Mouse (Mus musculus): Measurements from ENCODE around the gene Fscn1. TPM values are rescaled to one million over a fixed set of nuclear protein-coding genes. Genes with fewer than 3 reads are reported as not detected.

The Fscn1 gene
- total RNA-seq, 2 experiments from 2014 or later, result 26.5 to 37.6 TPM

DNA sequence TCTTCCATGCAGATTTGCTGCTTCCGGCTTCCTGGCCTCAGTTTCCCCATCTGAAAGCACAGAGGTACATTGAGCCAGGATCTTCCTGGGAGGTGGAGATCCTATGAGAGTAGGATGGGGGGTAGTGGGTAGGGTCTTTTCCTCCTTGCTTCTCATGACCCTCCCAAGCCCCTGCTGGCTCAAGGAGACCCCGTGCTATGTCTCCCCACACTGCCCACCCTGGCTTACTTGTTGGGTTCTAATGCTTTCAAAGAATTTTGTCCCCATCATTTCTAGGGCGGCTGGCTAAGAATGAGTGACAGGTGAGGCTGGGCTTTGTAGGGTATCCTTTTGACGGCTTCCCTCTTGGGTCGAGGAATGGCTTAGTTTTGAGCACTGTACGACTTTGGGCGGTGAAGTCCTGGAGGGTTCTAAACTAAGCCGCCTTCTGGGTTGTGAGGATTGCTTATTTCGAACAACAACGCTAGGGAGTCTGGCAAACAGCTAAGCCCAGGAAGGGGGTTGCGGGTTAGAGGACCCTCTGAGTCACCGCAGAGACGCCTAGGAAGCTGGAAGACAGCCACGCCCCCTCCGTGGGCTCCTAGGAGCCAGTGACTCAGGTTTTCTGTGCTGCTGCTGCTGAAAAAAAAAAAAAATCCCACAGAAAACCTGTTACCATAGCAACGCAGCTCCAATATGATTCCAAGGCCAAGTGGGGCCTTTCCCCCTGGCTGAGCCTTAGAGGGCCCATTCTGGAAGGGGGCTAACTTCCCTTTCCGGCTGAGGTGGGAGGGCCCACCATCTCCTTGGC, 3.8 kb downstream of the Fscn1 start:
- intact Hi-C loops (cut with DNase I), result no loop called here
- no peak for DNase-seq

DNA sequence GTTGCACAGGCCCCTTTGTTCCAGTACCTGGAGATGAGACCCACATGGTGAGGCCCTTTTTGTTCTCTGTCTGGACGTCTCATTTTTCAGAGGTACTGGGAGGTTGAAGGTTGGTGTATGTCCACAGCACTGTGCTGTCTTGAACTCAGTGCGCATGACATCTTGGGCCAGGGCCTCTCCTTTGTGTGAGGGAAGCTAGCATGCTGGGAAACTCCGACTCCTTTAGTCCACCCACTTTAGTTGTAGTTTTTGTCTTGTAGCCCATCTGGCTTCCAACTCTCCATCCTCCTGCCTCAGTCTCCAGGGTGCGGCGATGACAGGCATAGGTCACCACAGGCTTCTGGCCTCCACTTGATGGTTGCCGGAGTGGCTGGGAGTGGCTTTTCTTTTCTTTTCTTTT, 4.5 kb downstream of the Fscn1 start:
- intact Hi-C loops (cut with DNase I), result no loop called here
- DNase-seq, result no peak

- intact Hi-C loops (cut with DNase I), result no loop called here
These were observed 8.3 kb downstream of the Fscn1 start for GRCm38 (mm10) chr5:142968411-142968810.

DNA sequence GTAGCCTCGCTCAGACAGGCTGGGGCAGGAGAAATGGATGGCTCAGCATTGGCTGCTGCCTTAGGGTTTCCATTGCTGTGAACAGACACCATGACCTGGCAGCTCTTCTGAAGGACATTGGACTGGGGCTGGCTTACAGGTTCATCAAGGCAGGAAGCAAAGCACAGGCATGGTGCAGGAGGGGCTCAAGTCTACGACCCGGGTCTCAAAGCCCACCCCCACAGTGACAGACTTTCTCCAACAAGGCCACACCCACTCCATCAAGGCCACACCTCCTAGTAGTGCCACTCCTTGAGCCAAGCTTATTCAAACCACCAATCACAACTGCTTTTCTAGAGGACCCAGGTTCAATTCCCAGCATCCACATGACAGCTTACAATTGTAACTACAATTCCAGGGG, 13.8 kb downstream of the Fscn1 start:
- DNase-seq, result no peak
- intact Hi-C loops (cut with DNase I), result no loop called here

More at GRCm38 (mm10) chr5:142968411-142968810, 8.3 kb downstream of the Fscn1 start:
- no peak for DNase-seq

DNA sequence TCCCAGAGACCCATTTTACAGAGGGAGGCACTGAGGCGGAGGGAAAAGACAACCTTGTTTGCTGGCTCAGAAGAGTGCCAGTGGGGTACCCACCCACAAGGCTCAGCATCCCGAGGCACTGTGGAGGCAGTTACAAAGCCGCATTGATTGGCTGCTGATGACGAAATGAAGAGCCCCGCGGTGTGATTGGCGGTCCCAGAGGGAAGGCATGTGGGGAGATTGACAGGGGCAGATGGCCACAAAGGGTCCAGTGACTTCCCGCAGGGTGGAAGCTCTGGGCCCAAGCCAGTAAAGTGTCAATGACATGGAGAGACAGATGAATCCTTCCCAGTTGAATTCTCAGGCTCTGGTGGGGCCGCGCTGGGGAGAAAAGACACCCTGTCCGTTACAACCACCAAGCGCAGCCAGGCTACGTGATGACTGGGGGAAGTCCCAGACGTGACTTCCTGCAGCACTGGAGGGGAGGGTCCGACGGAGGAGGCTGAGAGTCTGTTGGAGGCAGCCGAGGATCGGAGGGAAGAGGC, 14.5 kb downstream of the Fscn1 start:
- intact Hi-C loops (cut with DNase I), result no loop called here
- no peak for DNase-seq

GRCm38 (mm10) chr5:142976516-142976915, 16.4 kb downstream of the Fscn1 start:
- intact Hi-C loops (cut with DNase I), result no loop called here

DNA sequence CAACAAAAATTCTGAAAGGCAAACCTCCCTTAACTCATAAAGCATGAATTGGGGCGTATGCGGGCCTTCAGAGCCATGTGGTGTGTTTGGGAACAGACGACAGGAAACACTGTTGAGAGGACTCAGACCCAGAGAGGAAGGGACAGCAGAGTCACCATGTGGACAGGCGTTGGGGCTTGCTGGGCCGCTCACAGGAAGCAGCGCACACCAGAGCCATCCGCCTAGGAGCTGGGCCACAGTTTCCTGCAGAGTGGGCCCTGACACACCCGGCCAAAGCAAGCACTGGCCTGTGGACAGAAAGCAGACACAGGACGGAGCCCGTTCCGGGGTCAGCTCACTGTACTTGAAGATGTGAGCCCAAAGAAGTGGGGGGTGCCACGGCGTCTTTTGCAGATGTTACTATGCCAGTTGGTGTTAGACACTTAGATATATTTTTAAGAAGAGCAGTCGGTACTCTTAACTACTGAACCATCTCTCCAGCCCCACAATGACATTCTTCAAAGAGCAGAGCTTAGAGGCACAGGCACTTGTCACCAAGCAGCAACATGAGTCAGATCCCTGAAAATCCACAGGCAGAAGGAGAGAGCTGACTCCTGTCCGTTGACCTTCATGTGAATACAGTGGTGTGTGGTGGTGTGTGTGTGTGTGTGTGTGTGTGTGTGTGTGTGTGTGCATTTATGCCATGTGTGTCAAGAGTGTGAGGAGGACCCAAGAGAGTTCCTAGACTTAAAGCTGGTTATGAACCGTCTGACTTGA, 22.1 kb downstream of the Fscn1 start:
- intact Hi-C loops (cut with DNase I), result no loop called here
- no peak for DNase-seq

More at GRCm38 (mm10) chr5:142976516-142976915, 16.4 kb downstream of the Fscn1 start:
- DNase-seq, result no peak

DNA sequence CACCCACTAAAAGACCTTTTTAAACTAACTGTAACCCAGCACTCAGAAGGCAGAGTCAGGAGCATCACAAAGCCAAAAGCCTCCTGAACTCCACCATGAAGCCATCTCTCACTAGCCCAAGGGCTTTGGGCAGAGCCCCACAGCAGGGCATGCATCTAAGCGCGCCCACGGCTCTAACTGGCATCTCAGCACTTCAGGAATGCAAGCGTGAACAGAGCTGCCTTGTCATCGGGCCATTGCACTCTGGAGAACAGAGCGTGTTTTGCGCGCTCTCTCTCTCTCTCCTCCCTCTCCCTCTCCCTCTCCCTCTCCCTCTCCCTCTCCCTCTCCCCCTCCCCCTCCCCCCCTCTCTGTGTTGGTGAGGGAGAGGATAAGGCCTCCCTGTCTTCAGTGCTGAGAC, 23.0 kb downstream of the Fscn1 start:
- no peak for DNase-seq
- intact Hi-C loops (cut with DNase I), result no loop called here

GRCm38 (mm10) chr5:142984271-142984670, 24.1 kb downstream of the Fscn1 start:
- intact Hi-C loops (cut with DNase I), result no loop called here
- DNase-seq, result no peak

DNA sequence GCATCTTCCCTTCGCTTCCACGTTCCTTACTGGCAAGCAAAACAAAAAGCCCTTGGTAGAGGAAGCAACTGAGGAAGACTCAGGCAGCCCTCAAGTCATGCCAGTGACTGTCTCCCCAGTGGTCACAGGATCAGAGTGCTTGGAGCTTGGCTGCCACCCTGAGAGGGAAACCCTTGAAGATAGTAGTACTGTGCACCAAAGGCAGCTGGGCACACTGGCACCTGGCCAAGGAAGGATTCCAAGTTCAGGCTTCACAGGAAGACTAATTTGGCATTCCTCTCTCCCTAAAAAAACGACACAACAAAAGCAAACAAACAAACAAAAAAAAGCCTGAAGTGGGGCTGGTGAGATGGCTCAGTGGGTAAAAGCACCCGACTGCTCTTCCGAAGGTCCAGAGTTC, 28.4 kb downstream of the Fscn1 start:
- no peak for DNase-seq
- intact Hi-C loops (cut with DNase I), result no loop called here

DNA sequence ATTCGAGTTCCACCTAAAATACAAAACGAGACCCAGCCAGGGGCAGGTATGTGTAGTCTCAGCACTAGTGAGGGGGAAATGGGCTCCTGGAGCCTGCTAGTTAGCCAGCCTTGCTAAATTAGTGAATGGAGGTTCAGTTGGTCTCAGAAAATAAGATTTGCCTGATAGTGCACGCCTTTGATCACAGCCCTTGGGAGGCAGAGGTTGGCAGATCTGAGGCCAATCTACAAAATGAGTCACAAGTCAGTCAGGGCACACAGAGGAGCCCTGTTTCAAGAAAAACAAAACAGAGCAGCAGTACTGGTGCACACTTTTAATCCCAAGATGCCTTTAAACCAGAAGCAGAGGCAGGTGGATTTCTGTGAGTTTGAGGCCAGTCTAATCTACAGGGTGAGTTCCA, 29.0 kb downstream of the Fscn1 start:
- intact Hi-C loops (cut with DNase I), result no loop called here
- no peak for DNase-seq

DNA sequence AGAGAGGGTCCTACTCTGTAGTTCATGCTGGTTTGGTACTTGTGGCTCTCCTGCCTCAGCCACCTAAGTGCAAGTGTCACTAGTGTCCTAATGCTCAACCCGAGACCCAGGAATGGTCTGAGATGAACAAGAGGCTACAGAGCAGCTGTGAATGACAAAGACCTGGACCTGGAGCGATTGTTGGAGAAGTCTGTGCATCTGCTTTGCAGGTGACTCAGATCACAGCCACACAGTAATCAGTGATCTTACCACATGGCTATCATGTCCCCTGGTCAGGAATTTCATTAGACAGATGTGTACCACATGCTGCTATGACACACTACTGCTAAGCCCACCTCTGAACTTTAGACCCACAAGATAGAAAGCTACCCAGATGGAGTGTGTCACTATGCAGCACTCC, 34.6 kb downstream of the Fscn1 start:
- intact Hi-C loops (cut with DNase I), result no loop called here
- no peak for DNase-seq

GRCm38 (mm10) chr5:142997526-142997925, 37.4 kb downstream of the Fscn1 start:
- intact Hi-C loops (cut with DNase I), result no loop called here

DNA sequence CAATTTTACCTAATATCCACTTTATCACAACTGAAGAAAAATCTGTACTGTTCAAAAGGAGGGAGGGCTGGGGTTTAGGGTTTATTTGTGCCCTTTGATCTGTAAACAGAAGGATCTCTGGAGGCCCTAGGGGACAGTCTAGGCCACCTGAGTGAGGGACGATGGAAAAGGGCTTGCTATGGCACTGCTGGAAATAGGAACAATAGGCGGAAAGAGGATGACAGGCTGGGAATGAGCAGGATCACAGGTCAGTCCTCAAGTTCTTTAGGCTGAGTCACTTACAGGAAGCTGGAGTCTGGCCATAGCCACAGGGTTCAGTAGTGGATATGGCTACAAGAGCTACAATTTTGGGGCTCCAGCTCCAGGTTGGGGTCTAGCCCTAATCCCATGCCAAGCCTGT, 38.0 kb downstream of the Fscn1 start:
- intact Hi-C loops (cut with DNase I), result loop anchor here (1.0 kb wide), 1 partner anchor 36 kb away; no protein-coding TSS in a partner anchor
- DNase-seq, result peak in 1 of 2 experiments; percentile 13

More at GRCm38 (mm10) chr5:142997526-142997925, 37.4 kb downstream of the Fscn1 start:
- no peak for DNase-seq

DNA sequence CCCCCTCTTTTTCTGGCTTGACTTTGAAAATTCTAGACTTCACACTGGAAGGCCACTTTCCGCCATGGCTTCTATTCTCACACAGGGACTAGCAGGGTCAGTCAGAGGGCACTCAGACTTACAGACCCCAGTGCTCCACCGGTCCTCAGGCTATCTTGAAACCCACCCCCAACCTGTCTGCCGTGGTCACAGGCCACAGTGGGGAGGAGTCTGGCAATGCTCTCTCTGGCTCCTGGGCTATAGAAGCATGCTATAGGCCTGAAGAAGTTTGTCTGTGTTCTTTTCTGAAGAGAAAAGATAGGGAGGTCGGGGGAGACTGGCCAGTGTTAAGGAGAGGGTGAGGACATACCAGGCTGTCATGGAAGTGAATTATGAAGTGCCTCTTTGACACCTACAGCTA, 39.9 kb downstream of the Fscn1 start:
- no peak for DNase-seq
- intact Hi-C loops (cut with DNase I), result no loop called here

GRCm38 (mm10) chr5:143000654-143001500, 40.7 kb downstream of the Fscn1 start:
- peak in 1 of 2 experiments; percentile 27 for DNase-seq

GRCm38 (mm10) chr5:143009383-143009782, 49.2 kb downstream of the Fscn1 start:
- DNase-seq, result no peak

More at GRCm38 (mm10) chr5:143000654-143001500, 40.7 kb downstream of the Fscn1 start:
- intact Hi-C loops (cut with DNase I), result no loop called here

GRCm38 (mm10) chr5:143017401-143017800, 57.3 kb downstream of the Fscn1 start:
- intact Hi-C loops (cut with DNase I), result loop anchor here (1.0 kb wide), 1 partner anchor 55 kb away; no protein-coding TSS in a partner anchor
- DNase-seq, result no peak

More at GRCm38 (mm10) chr5:143009383-143009782, 49.2 kb downstream of the Fscn1 start:
- intact Hi-C loops (cut with DNase I), result no loop called here
